Mouse (Mus musculus) heart, postnatal 10 days (tissue): ENCODE data around the gene Ssxb5. TPM values are rescaled to one million over a fixed set of nuclear protein-coding genes. Genes with fewer than 3 reads are reported as not detected.
"Not testable (repeated sequence)": the region's sequence is repeated elsewhere in the genome, so short reads cannot be mapped to it uniquely, and the experiment has no call there.

ENCODE experiments used
- DNase-seq, 2 experiments: peaks; one replicate each; pipeline ENCODE4 v3.0.0; 2021
- intact Hi-C: fragments of 180-260 bp; cut with DNase I; formaldehyde crosslinking; loops from one replicate; pipeline ENCODE4 v1.15.1; 2025
- total RNA-seq, 2 experiments: library from RNA; stranded (reverse); gene quantifications; 2 replicates each; pipeline ENCODE4 v1.2.3; 2021

The Ssxb5 gene
- not detected for total RNA-seq

DNA sequence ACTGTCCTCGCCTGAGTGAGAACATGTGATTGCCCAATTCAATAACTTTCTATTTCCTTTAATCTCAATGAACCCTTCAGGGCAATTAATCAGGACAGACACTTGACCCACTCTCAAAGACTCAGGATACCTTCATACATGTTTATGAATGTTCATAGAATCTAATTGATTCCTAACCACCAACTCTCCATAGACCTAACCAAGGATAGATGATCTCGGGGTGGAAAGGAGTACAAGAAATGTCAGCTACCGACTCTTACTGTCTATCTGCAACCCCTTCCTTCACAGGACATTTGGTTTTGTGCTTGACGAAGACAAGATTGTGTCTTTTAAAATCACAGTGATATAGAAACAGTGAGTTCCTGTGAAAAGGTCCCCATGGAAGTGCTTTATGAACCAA, at the start of gene Ssxb5:
TSS of gene Ssxb5 (plus strand) at position 301 of the 400 bp plus-strand sequence.
- not testable (repeated sequence) for DNase-seq

GRCm38 (mm10) chrX:8832043-8832442, 28.6 kb downstream of the Ssxb5 start:
- intact Hi-C loops, result loop anchor here (1.0 kb wide), 1 partner anchor 116 kb away; no protein-coding TSS in a partner anchor
- peak; percentile 34 to 62 for DNase-seq

More for the DNA sequence above, at the start of gene Ssxb5:
- intact Hi-C loops, result not testable (repeated sequence)

- intact Hi-C loops, result no loop called here
- no peak for DNase-seq
Observed at GRCm38 (mm10) chrX:8843694-8844093, 40.2 kb downstream of the Ssxb5 start, which contains the start of gene Gm6592. Gene Gm6592, plus strand, starts transcription at chrX:8843994.

GRCm38 (mm10) chrX:8852486-8852885, 49.0 kb downstream of the Ssxb5 start:
- no peak for DNase-seq
- intact Hi-C loops, result no loop called here

Other genes with a start within 250 kb of the Ssxb5 start
- not detected for gene Ssxb3, start 211.9 kb upstream of the Ssxb5 start, total RNA-seq
- gene Ssxb8, start 112.8 kb upstream of the Ssxb5 start, total RNA-seq, result not detected
- not detected for gene Ssx9, start 55.3 kb upstream of the Ssxb5 start, total RNA-seq
- not detected for gene Gm6592, start 40.3 kb downstream of the Ssxb5 start, total RNA-seq
- gene Gm5751, start 70.6 kb downstream of the Ssxb5 start, total RNA-seq, result not detected
- 1 to 10 TPM; 1.2 to 1.6 TPM for gene B630019K06Rik, start 88.7 kb downstream of the Ssxb5 start, total RNA-seq
- not detected for gene Fthl17b, start 159.3 kb downstream of the Ssxb5 start, total RNA-seq
- gene Fthl17c, start 172.9 kb downstream of the Ssxb5 start, total RNA-seq, result not detected
- gene Fthl17d, start 183.1 kb downstream of the Ssxb5 start, total RNA-seq, result not detected
- not detected for gene Fthl17e, start 229.8 kb downstream of the Ssxb5 start, total RNA-seq